Mouse (Mus musculus) erythroblast, embryonic 14.5 days (primary cell): Measurements from ENCODE around the gene Dio3. TPM values are rescaled to one million over a fixed set of nuclear protein-coding genes. Genes with fewer than 3 reads are reported as not detected.

ENCODE experiments used
- H3K27me3 ChIP-seq: 2 replicates; pipeline ENCODE4 v1.6.1; 2012; ENCODE audit warnings: inconsistent platforms; ENCODE audit not compliant: control insufficient read depth
- H3K36me3 ChIP-seq: 2 replicates; pipeline ENCODE4 v1.6.1; 2012; ENCODE audit warnings: mild to moderate bottlenecking, inconsistent platforms; ENCODE audit not compliant: control insufficient read depth
- H3K4me1 ChIP-seq: 2 replicates; pipeline ENCODE4 v1.6.1; 2012; ENCODE audit warnings: inconsistent platforms; ENCODE audit not compliant: control insufficient read depth
- H3K4me3 ChIP-seq: replicated peaks from 2 replicates; pipeline ENCODE3; 2012; ENCODE audit warnings: moderate library complexity, mild to moderate bottlenecking, inconsistent platforms
- H3K9me3 ChIP-seq: 2 replicates; pipeline ENCODE4 v1.6.1; 2012; ENCODE audit warnings: low read length, inconsistent platforms, mixed read lengths; ENCODE audit not compliant: control insufficient read depth
- GATA1 ChIP-seq: IDR thresholded peaks from 2 replicates; pipeline ENCODE4 v1.6.1; 2012; ENCODE audit warnings: low read length, inconsistent platforms, mixed read lengths
- TAL1 ChIP-seq: IDR thresholded peaks from 3 replicates; pipeline ENCODE4 v1.6.1; 2012; ENCODE audit warnings: low read length, inconsistent platforms, mixed read lengths
- polyA plus RNA-seq: library from polyadenylated mRNA; stranded (reverse); fragments of >175 nt; gene quantifications from 2 replicates; pipeline ENCODE4 v1.2.3, GENCODE M21; 2012

Dio3 gene
- polyA plus RNA-seq, result not detected in 2 replicates

DNA sequence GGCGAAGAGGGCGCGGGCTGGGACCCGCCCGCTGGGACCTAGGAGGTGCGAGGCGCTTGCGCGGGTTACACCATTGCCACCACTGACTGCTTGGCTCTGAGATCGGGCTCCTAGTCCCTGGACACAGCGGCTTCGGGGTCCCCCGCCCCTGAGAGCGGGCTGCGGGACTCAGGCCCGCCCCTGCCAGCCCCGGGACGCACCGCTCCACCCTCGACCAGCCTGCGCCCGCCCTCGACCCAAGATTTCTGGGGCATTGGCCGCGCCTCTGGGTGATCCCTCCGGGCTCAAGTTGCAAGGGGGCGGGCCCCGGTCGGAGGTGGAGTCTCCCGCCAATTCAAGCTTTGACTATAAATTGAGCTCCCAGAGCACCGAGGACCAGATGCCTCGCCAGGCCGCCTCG is at the start of gene Dio3:
Gene Dio3 (plus strand): TSS at position 216 of the 400 bp plus-strand sequence.
- H3K4me1 ChIP-seq, result no peaks in the 10 kb centered on the region
- H3K9me3 ChIP-seq, result peaks cover 9% of the 10 kb centered on the region; the same call in 1 of the 2 replicates
- peaks cover 80% of the 10 kb centered on the region for H3K27me3 ChIP-seq
- no peaks in the 10 kb centered on the region for H3K36me3 ChIP-seq
- peak within 1 kb of the TSS; percentile 29 for H3K4me3 ChIP-seq
- TF ChIP-seq GATA1 (no peak), TAL1 (no peak)

DNA sequence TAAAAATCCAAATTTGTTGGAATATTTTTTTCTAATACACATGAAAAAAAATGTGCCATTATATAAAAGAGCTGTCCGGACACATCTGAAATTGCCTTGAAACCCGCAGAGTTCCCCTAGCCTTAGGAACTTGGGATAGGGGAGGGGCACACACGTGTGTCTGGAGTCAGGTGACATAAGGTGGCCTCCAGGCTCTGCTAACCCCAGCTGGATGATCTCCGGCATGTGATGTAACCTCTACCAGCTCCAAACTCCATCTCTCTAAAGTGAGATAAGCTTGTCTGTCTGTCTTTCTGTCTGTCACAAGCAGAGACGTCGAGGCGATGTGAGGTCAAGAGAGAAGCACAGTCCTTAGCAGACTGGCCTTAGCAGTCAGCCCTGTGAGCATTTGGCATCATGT is 48.6 kb upstream of the Dio3 start:
- no peaks in the 10 kb centered on the region for H3K36me3 ChIP-seq
- H3K4me1 ChIP-seq, result no peaks in the 10 kb centered on the region
- TF ChIP-seq GATA1, result no peak
- TF ChIP-seq TAL1, result no peak
- no peaks in the 10 kb centered on the region for H3K27me3 ChIP-seq
- no peaks in the 10 kb centered on the region for H3K9me3 ChIP-seq
- H3K4me3 ChIP-seq, result no peak overlapping the region

GRCm38 (mm10) chr12:110230767-110231166 is 48.1 kb upstream of the Dio3 start:
- Histone ChIP-seq H3K27me3 (no peaks in the 10 kb centered on the region), H3K4me3 (no peak overlapping the region), H3K9me3 (no peaks in the 10 kb centered on the region), H3K4me1 (no peaks in the 10 kb centered on the region), H3K36me3 (no peaks in the 10 kb centered on the region)
- TF ChIP-seq GATA1, result no peak
- no peak for TF ChIP-seq TAL1

DNA sequence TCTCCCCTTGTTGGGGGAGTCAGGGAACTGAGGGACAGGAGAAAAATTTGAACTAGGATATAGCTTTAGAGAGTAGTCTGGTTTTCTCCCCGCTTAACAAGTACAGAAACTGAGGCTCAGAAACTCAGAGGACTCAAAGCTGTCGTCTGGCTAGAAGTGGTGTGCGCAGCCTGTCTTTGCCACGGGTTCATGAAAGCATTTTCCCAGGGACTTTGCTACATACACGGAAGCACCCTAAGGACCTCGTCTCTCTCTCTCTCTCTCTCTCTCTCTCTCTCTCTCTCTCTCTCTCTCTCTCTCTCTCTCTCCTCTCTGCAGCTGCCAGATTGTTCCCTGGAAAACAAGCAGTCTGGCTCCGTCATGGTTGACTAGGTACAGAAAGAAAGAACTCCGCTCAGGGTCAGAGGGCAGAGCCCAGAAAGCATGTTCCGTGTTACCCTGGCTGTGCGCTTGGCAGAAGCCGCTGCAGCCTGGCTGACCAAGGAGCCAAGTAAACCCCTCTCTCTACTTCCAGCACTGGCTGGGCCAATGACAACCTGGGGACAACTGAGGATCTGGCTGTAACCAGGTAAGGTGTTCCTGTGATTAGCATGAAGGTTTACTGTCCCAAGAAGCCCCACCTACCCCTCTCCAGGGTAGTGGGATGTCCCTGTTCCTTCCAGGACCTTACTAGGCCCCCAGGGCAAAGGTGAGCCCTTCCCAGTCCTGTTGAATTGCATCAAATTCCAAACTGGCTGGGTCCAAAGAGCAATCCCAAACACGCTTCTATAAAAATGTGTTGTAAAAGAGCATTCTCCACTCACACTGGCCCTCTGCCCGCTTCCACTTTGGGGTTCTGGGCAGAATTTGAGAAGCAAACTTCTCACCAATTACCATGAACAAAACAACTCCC is 46.9 kb upstream of the Dio3 start:
- Histone ChIP-seq H3K36me3 (no peaks in the 10 kb centered on the region), H3K9me3 (no peaks in the 10 kb centered on the region), H3K4me1 (no peaks in the 10 kb centered on the region), H3K27me3 (no peaks in the 10 kb centered on the region), H3K4me3 (no peak overlapping the region)
- TF ChIP-seq GATA1 (no peak), TAL1 (no peak)

DNA sequence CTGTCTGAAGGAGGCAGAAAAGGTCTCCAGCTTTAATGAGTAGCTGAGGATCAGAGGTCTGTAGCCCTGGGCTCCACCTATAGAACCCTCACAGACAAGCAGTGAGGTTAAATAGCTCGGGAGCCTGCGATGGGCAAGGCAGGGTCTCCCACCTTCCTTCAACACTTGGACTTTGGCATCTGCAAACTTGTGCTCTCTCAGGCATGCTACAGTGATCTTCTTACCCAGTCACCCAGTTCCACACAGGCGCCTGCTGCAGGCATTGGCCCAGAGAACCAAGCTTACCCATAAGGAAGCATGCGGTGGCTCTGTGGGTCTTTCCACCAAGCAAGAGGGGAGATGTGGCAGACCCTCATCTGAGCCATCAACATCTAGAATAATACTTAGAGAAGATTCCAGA is 43.0 kb upstream of the Dio3 start:
- Histone ChIP-seq H3K27me3 (no peaks in the 10 kb centered on the region), H3K36me3 (no peaks in the 10 kb centered on the region), H3K9me3 (no peaks in the 10 kb centered on the region), H3K4me3 (no peak overlapping the region), H3K4me1 (no peaks in the 10 kb centered on the region)
- TF ChIP-seq TAL1 (no peak), GATA1 (no peak)

GRCm38 (mm10) chr12:110237046-110237445 is 41.8 kb upstream of the Dio3 start:
- Histone ChIP-seq H3K27me3 (no peaks in the 10 kb centered on the region), H3K4me1 (no peaks in the 10 kb centered on the region), H3K36me3 (no peaks in the 10 kb centered on the region), H3K9me3 (no peaks in the 10 kb centered on the region), H3K4me3 (no peak overlapping the region)
- TF ChIP-seq GATA1, result no peak
- no peak for TF ChIP-seq TAL1

DNA sequence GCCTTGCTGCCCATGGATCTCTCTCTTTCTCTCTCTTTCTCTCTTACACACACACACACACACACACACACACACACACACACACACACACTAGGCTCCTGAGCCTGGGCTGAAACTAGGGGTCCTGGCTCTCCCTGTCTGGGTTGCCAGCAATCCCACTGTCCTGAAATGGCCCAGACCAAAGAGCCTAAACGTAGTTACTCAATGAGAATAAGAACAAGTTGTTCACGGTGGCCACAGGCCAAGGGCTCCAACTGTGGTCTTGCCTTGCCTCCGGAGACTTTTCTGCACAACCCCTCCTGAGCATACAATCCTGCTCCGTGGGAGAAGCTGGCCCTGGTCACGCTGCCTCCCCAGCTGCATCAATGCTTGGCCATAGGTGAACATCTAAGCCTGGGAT is 39.5 kb upstream of the Dio3 start:
- Histone ChIP-seq H3K9me3 (no peaks in the 10 kb centered on the region), H3K36me3 (no peaks in the 10 kb centered on the region), H3K4me1 (no peaks in the 10 kb centered on the region), H3K27me3 (no peaks in the 10 kb centered on the region), H3K4me3 (no peak overlapping the region)
- no peak for TF ChIP-seq TAL1
- TF ChIP-seq GATA1, result no peak

DNA sequence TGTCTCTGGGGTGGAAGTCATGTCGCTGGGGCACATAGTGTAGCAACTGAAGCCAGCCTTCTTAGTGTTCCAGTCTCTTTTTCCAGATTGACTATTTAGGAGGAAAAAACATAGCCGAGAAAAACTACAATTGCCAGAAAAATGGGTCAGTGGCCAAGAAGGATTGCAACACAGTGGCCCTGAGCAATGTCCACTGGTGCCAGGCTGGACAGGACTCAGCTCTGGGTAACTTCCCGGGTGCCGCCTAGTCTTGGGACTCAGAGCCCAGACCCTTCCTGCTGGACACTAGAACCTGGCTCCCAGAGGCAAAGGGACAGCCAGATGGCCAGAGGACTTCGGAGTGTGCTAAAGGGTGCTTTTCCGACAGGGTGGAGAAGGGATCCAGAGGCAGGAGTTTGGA is 34.3 kb upstream of the Dio3 start:
- no peaks in the 10 kb centered on the region for H3K27me3 ChIP-seq
- no peak for TF ChIP-seq TAL1
- no peak for TF ChIP-seq GATA1
- no peak overlapping the region for H3K4me3 ChIP-seq
- no peaks in the 10 kb centered on the region for H3K4me1 ChIP-seq
- no peaks in the 10 kb centered on the region for H3K36me3 ChIP-seq
- H3K9me3 ChIP-seq, result peaks cover 2% of the 10 kb centered on the region; the same call in 1 of the 2 replicates

- no peak for TF ChIP-seq TAL1
- no peak for TF ChIP-seq GATA1
- Histone ChIP-seq H3K9me3 (peaks cover 2% of the 10 kb centered on the region; the same call in 1 of the 2 replicates), H3K4me1 (no peaks in the 10 kb centered on the region), H3K36me3 (no peaks in the 10 kb centered on the region), H3K4me3 (no peak overlapping the region), H3K27me3 (no peaks in the 10 kb centered on the region)
Observed at GRCm38 (mm10) chr12:110245461-110245860, 33.4 kb upstream of the Dio3 start.

DNA sequence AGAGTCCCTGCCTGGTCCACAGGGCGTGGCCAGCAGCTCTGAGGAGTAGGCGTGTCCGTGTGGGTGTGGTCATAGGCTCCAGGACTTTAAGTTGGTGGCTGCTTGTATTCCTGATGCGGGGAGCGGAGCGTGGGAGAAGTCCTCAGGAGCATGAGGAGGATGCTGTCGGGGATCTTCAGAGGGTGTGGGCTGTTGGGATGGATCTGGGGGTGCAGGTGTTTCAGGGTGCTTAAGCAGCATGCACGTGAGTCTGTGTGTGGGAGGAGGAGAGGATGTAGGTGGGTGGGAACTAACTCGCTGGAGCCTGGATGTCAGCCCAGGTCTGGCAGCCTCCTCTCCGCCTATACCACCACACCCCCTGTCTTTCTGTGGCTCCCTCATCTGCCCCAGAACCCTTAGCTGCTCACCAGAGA is 26.7 kb upstream of the Dio3 start:
- H3K4me1 ChIP-seq, result no peaks in the 10 kb centered on the region
- TF ChIP-seq TAL1 (no peak), GATA1 (no peak)
- no peaks in the 10 kb centered on the region for H3K9me3 ChIP-seq
- H3K4me3 ChIP-seq, result no peak overlapping the region
- no peaks in the 10 kb centered on the region for H3K27me3 ChIP-seq
- no peaks in the 10 kb centered on the region for H3K36me3 ChIP-seq
